Mouse (Mus musculus) small intestine, adult 2 months (tissue): ENCODE results near the gene Gzma.

Experiments
- CTCF ChIP-seq: fragments of 200-500 bp; IDR thresholded peaks from 2 replicates; pipeline ENCODE4 v1.5.1; 2012; ENCODE audit warnings: low read depth, mild to moderate bottlenecking, control low read depth, inconsistent platforms, low read length, moderate library complexity, mixed read lengths; ENCODE audit not compliant: insufficient replicate concordance, insufficient read length; ENCODE audit errors: extremely low read depth
- POLR2A ChIP-seq: fragments of 200-500 bp; IDR thresholded peaks from 2 replicates; pipeline ENCODE4 v1.6.1; 2012; ENCODE audit warnings: low read depth, mild to moderate bottlenecking, control low read depth, inconsistent platforms, low read length, moderate library complexity

DNA sequence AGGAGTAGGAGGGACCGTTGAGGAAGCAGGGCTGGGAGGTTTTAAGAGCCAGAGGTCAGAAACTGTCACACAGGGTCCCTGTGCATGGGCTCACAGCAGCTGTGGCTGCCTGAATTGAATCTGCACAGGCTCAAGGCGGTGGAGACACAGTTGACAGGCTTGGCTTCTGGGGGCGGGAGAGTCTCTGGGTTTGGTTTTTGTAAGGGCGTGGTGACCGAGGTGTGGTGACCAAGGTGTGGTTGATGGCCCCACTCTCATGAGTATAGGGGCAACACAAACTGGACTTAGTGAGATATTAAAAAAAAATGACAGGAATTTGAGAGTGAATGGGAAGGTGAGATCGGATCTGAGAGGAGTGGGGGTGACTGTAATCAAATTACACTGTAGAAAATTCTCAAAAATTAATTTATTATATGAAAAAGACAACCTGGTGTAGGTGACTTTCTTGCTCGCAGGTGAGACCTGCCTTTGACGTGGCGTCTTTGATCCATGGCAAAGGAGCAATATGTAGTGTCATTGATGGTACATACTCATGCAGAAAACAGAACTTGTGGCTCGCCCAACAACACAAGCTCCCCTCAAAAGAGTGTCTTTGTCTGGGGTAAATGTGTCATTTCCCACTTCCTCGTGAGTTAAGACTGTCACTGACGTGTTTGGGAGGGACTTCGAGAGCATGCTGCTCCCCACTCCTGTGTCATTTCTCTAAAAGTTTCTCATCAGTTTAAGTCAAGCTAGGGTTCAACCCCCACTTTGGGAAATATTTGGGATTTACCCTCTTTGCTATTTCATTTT, 13.4 kb downstream of the Gzma start:
- TF ChIP-seq POLR2A (no peak), CTCF (no peak)
